9 mouse cellular contexts compared by ENCODE assay signal in the genomic region with DNA sequence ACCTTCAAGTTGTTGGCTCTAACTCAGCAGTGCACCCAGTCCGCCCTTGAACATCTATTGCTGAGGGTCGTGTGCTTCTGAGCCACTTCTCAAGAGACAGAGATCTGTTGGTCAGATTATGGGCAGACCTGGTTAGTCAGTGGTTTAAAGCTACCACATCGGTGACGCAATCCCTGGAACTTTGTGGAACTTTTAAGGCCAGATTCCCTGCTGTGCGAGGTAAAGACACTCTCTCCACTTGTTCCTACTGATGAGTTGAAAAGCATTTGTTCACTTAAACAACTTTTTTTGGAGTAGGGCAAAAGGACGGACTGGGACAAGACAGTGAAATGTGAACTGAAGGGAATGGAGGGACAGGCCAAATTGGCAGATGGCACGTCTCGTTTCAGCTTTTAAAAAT.
DNase-seq lines count a peak whose midpoint lies in the region; ATAC-seq and TF ChIP-seq lines count a peak whose summit lies in the region.
"Had no signal": no experiment of that assay in that cellular context is flagged by ENCODE, and none has a peak within 500 bp of the region (broad histone marks: within the 10 kb centered on the region; RNA-seq: fewer than 3 reads in every experiment).

No protein-coding gene starts in this region.

- no peak overlapping the region for H3K4me2 ChIP-seq in intestine, embryonic 14.5 days (ENCODE audit: low read length)
- no peak overlapping the region for H3K4me2 ChIP-seq in intestine, postnatal 0 days (replicated peaks; ENCODE audit: low read depth)
- no peak overlapping the region for H3K4me2 ChIP-seq in limb, embryonic 14.5 days (replicated peaks; ENCODE audit: low read depth, low read length, severe bottlenecking)
- H3K4me2 ChIP-seq: neural tube, embryonic 13.5 days had no signal

- no peak for TF ChIP-seq POLR2A in limb, embryonic 14.5 days (IDR thresholded peaks at IDR 0.05; ENCODE audit: borderline replicate concordance, extremely low read depth, insufficient read depth, insufficient read length)

- H3K4me1 ChIP-seq in intestine, embryonic 14.5 days (replicated peaks; ENCODE audit: control insufficient read depth, insufficient read depth, low read length): 0 out of 2 replicates have a peak, but pooled peaks cover 2% of the 10 kb centered on the region
- H3K4me1 ChIP-seq in intestine, postnatal 0 days (replicated peaks; ENCODE audit: control insufficient read depth, insufficient read depth, low read length): no peaks in the 10 kb centered on the region
- peaks cover 6% of the 10 kb centered on the region; the same call in 1 of the 2 replicates for H3K4me1 ChIP-seq in limb, embryonic 14.5 days (ENCODE audit: control insufficient read depth, insufficient read depth, low read length)
- H3K4me1 ChIP-seq: neural tube, embryonic 13.5 days had no signal

- no peaks in the 10 kb centered on the region for H3K36me3 ChIP-seq in intestine, embryonic 14.5 days (ENCODE audit: control insufficient read depth, insufficient read depth, low read length)
- no peaks in the 10 kb centered on the region for H3K36me3 ChIP-seq in intestine, postnatal 0 days (ENCODE audit: control insufficient read depth, insufficient read depth)
- no peaks in the 10 kb centered on the region for H3K36me3 ChIP-seq in limb, embryonic 14.5 days (ENCODE audit: control insufficient read depth, insufficient read depth, low read length)
- H3K36me3 ChIP-seq: neural tube, embryonic 13.5 days had no signal

- no peak for TF ChIP-seq CTCF in intestine, postnatal 0 days (IDR thresholded peaks at IDR 0.05; ENCODE audit: low read depth)

- no peaks in the 10 kb centered on the region for H3K27me3 ChIP-seq in intestine, embryonic 14.5 days (replicated peaks; ENCODE audit: control insufficient read depth, insufficient read depth, low read length)
- H3K27me3 ChIP-seq in intestine, postnatal 0 days (replicated peaks; ENCODE audit: control insufficient read depth, insufficient read depth, low read length): no peaks in the 10 kb centered on the region
- no peaks in the 10 kb centered on the region for H3K27me3 ChIP-seq in limb, embryonic 14.5 days (ENCODE audit: control insufficient read depth, insufficient read depth, low read length)
- H3K27me3 ChIP-seq: neural tube, embryonic 13.5 days; Patski had no signal

- ATAC-seq in intestine, embryonic 14.5 days (replicated peaks; ENCODE audit: low FRiP score, low TSS enrichment, low read depth): peak; percentile 33; the same call in 1 of the 2 replicates
- ATAC-seq in intestine, postnatal 0 days: no peak
- ATAC-seq in limb, embryonic 14.5 days (ENCODE audit: low FRiP score, low read depth): peak; percentile 62

- no peak overlapping the region for H3K4me3 ChIP-seq in intestine, embryonic 14.5 days (ENCODE audit: low read depth, low read length)
- H3K4me3 ChIP-seq in intestine, postnatal 0 days (ENCODE audit: low read depth, low read length): no peak overlapping the region
- H3K4me3 ChIP-seq in limb, embryonic 14.5 days (replicated peaks; ENCODE audit: low read length): no peak overlapping the region
- H3K4me3 ChIP-seq: neural tube, embryonic 13.5 days had no signal

- DNase-seq in intestine, embryonic 14.5 days (ENCODE audit: low spot score): no peak
- DNase-seq in NIH3T3 (ENCODE audit: low read depth): peak; percentile 65
- peak; percentile 46 for DNase-seq in adrenal gland, postnatal 10 days
- DNase-seq in limb, embryonic 14.5 days (ENCODE audit: low spot score): peak; percentile 52
- no peak for DNase-seq in right cerebral cortex, postnatal 36 days (ENCODE audit: low spot score in 2 of 2)
- no peak for DNase-seq in cerebellum, postnatal 25 days

- peak overlapping the region; percentile 59; the same call in 1 of the 2 replicates for H3K27ac ChIP-seq in intestine, embryonic 14.5 days (ENCODE audit: low read depth)
- no peak overlapping the region for H3K27ac ChIP-seq in intestine, postnatal 0 days (ENCODE audit: low read depth, low read length)
- H3K27ac ChIP-seq in limb, embryonic 14.5 days (replicated peaks; ENCODE audit: low read depth, low read length): peak overlapping the region; percentile 77
- H3K27ac ChIP-seq: neural tube, embryonic 13.5 days had no signal

- no peaks in the 10 kb centered on the region for H3K9me3 ChIP-seq in intestine, embryonic 14.5 days (ENCODE audit: control insufficient read depth, low read length)
- H3K9me3 ChIP-seq in intestine, postnatal 0 days (ENCODE audit: control insufficient read depth): no peaks in the 10 kb centered on the region
- no peaks in the 10 kb centered on the region for H3K9me3 ChIP-seq in limb, embryonic 14.5 days (ENCODE audit: control insufficient read depth, low read length)
- H3K9me3 ChIP-seq: neural tube, embryonic 13.5 days had no signal

- WGBS in intestine, embryonic 14.5 days: 58% methylated on average over 8 of the region's 8 CpGs
- WGBS in intestine, postnatal 0 days: 68% methylated on average over 8 of the region's 8 CpGs
- WGBS in limb, embryonic 14.5 days: 37% methylated on average over 8 of the region's 8 CpGs

- H3K9ac ChIP-seq in intestine, embryonic 14.5 days (ENCODE audit: low read length): no peak overlapping the region
- H3K9ac ChIP-seq in intestine, postnatal 0 days (ENCODE audit: low read depth, low read length): no peak overlapping the region
- H3K9ac ChIP-seq in limb, embryonic 14.5 days (ENCODE audit: low read depth, low read length, severe bottlenecking): no peak overlapping the region
- H3K9ac ChIP-seq: neural tube, embryonic 13.5 days had no signal

Comparison
In these comparisons a context has a peak if more than half of its experiments do, and no peak if none do; other contexts are left out.
1. DNase-seq: peak in NIH3T3 (single experiment), adrenal gland, postnatal 10 days (single experiment) and limb, embryonic 14.5 days (single experiment); none in intestine, embryonic 14.5 days (single experiment), right cerebral cortex, postnatal 36 days (0 of 2) and cerebellum, postnatal 25 days (0 of 2).